Mouse (Mus musculus) naive thymus-derived CD4-positive, alpha-beta T cell, adult 2 months (primary cell): Measurements from ENCODE around the gene Gstt1.
"Not testable (repeated sequence)": the region's sequence is repeated elsewhere in the genome, so short reads cannot be mapped to it uniquely, and the experiment has no call there.

ENCODE experiments used
- DNase-seq: peaks from one replicate; pipeline ENCODE4 v3.0.0-alpha.2; 2011; ENCODE audit warnings: low read depth

Gene Gstt1

GRCm38 (mm10) chr10:75798176-75798696, at the start of gene Gstt1:
Gstt1 (minus strand) TSS chr10:75798584.
- DNase-seq, result no peak

GRCm38 (mm10) chr10:75845306-75845930, 47.0 kb upstream of the Gstt1 start:
- no peak for DNase-seq

DNA sequence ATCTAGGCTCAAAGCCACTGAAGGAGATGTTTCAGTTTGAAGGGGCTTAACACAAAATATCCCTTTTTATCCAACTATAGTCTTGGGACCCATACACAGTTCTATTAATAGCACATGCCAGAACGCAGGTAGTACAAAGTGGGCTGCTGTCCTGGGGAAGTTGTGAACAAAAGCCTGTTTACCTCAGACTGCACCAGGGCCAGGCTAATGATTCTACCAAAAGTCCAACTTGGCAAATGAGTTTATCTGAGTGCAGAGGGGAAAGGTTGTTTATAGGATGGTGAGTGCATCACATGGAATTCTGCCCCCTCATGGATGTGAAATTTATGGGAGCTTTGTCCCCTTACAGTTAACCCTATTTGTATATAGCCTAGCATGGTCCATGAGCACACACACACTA, 46.4 kb upstream of the Gstt1 start:
- no peak for DNase-seq

DNA sequence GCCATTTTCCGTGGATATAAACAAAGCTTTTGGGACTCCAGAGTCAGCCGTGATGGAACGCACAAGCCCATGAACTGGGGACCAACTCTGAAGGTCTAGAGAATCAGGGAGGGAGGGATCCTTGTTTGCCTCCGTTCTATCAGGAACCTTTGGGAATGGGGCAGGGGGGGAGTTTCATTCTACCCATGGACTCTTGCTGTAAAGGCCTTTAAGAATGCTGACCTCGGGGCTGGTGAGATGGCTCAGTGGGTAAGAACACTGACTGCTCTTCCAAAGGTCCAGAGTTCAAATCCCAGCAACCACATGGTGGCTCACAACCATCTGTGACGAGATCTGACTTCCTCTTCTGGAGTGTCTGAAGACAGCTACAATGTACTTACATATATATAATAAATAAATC, 45.5 kb upstream of the Gstt1 start:
- not testable (repeated sequence) for DNase-seq

GRCm38 (mm10) chr10:75839092-75839491, 40.7 kb upstream of the Gstt1 start:
- DNase-seq, result no peak

- DNase-seq, result peak; percentile 70
These were observed 38.9 kb upstream of the Gstt1 start, which contains the start of gene Gstt2 for GRCm38 (mm10) chr10:75837248-75837759. Gstt2 (minus strand) TSS chr10:75837424.

GRCm38 (mm10) chr10:75835761-75836531, 37.6 kb upstream of the Gstt1 start:
- DNase-seq, result peak; percentile 83

DNA sequence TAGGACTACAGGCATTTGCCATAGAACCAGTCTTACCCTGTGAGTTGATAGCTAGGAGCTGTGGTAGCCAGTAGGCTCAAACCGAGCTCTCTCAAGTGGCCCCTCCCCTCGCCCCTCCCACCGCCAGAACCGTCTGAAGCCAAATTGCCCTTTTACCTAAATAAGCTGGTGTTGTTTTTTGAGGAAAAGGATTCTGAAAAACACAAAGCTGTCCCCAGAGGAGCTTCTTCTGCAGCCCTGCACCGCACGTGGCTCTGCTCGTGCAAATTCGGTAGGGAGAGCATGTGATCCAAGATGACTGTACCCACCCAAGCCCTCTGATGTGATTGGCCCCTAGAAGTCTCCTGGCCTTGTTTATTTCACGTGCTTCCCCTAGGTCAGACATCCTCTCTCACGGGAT, 36.9 kb upstream of the Gstt1 start:
- peak; percentile 85 for DNase-seq

GRCm38 (mm10) chr10:75834721-75835120, 36.3 kb upstream of the Gstt1 start:
- no peak for DNase-seq

- peak; percentile 74 for DNase-seq
These were observed 35.9 kb upstream of the Gstt1 start for GRCm38 (mm10) chr10:75834250-75834649.

- DNase-seq, result no peak
These were observed 35.2 kb upstream of the Gstt1 start for GRCm38 (mm10) chr10:75833456-75834080.

- DNase-seq, result peak; percentile 83
These were observed 34.0 kb upstream of the Gstt1 start for GRCm38 (mm10) chr10:75832272-75832895.

DNA sequence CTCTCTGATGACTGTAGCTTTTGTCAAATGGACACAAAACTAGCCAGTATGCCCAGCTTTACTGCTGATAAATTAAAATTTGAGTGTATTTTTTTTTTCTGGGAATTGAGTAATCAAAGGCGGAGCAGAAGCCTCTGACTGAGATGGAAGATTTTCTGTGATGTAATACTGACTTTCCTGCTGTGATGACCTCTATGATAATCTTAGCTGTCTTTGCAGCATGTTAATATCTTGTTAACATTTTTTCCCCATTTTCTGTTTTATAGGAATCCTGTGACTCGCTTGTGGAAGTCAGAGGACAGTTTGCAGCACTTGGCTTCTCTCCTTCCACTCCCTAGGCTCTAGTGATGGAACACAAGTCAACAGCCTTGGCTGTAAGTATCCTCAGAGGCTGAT, 31.9 kb upstream of the Gstt1 start:
- DNase-seq, result no peak

- DNase-seq, result no peak
These were observed 31.3 kb upstream of the Gstt1 start for GRCm38 (mm10) chr10:75829529-75830274.

GRCm38 (mm10) chr10:75828500-75828931, 30.1 kb upstream of the Gstt1 start:
- DNase-seq, result no peak

- no peak for DNase-seq
These were observed 29.4 kb upstream of the Gstt1 start for GRCm38 (mm10) chr10:75827668-75828360.

GRCm38 (mm10) chr10:75824530-75824929, 26.1 kb upstream of the Gstt1 start:
- no peak for DNase-seq

- no peak for DNase-seq
These were observed 25.4 kb upstream of the Gstt1 start for GRCm38 (mm10) chr10:75823782-75824181.

DNA sequence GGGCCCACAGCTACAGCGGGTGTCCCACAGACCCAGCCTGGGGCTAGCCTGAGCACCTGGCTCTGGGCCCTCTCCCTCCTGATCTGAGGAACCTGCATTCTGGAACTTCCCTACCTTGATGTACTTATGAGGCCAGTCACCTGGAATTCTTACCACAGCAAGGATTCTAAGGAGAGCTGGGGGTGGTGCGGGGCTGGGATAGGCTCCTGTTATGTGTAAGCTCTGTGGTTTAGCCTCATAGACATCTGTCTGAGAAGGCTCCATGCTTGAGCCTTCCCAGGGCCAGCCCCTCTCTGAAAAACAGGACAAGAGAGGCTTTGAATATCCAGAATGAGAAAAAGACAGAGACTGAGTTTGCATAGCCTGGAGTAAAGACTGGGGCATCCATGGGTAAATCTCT, 24.1 kb upstream of the Gstt1 start, which contains the start of gene Gstt4:
Gene Gstt4 (minus strand): TSS at position 101 of the 400 bp plus-strand sequence.
- no peak for DNase-seq

GRCm38 (mm10) chr10:75819882-75820281, 21.5 kb upstream of the Gstt1 start:
- DNase-seq, result no peak

DNA sequence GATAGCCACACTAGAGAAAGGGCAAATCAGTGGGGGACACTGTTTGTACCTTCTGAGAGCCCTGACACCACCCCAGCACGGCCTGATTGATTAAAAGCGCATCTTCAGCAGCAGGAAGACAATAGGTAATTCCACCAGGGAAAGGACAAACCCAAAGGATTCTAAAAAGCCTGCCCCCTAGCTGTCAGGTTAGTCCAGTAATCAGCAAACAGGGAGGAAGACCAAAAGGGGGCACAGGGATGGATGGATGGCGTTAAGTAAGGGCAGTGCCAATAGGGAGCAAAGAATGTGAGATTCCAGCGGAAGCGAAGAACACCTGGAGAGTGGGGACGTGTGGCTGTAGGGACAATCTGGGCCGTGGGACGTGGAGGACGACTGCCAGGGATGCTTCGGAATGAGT, 20.3 kb upstream of the Gstt1 start:
- DNase-seq, result no peak
